Mouse (Mus musculus) E14TG2a.4 (cell line): ENCODE results near the gene Pram1.

Experiments
- CTCF ChIP-seq: conservative IDR thresholded peaks from 2 replicates; pipeline ENCODE4 v1.5.1; 2014; ENCODE audit warnings: low read length
- POU5F1 ChIP-seq: IDR thresholded peaks from 2 replicates; pipeline ENCODE4 v1.6.1; 2014; ENCODE audit warnings: low read length, borderline replicate concordance

DNA sequence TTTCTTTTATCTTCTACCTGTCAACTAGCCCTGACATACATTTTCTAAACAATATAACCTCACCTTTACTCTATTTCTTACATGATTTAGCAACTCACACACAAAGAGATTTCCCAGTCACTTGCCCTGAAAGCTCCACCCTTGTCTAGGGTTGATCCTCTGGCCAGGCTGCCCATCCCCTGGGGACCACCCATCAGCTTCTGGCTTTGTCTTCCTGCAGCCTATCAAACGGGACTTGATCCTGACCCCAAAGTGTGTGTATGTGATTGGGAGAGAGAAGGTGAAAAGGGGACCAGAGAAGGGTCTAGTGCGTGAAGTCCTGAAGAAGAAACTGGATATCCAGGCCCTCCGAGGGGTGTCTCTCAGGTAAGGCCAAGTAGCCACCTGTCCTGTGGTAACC lies 37.0 kb upstream of the Pram1 start:
- TF ChIP-seq CTCF, result no peak
- no peak for TF ChIP-seq POU5F1
